Mouse (Mus musculus): ENCODE measurements at regions not wholly inside any gene's neighbourhood (a gene's known extent, or its start where the extent isn't known, plus 50 kb on each side); places are given as distances from the start of the nearest gene placed in this dataset.

DNA sequence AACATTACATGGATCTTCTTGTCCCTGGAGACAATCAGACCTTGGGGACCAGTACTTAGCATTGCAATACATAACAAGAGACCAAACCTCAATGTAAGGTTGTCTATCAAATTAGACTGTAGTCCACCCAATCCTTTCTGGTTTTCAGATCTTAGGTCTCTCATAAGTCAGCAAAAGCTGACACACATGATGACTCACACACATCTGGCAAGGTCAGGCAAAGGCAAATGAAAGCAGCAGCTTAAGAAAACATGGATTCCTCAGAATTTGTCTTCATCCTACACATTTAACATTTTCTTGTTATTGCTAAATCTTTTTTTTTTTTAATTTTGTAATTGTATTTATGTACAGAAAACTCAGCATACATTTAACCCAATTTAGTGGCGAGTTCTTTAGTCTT lies 52.0 kb downstream of the Gm11983 start:
- 66% methylated on average over 1 of the region's 1 CpGs for WGBS
- no peak for DNase-seq
- Histone ChIP-seq H3K4me3 (replicated peaks; ENCODE audit: extremely low read depth, low read depth, low read length) (no peak overlapping the region), H3K4me1 (ENCODE audit: control insufficient read depth, insufficient read depth, low read length) (no peaks in the 10 kb centered on the region)
- TF ChIP-seq POLR2A (IDR thresholded peaks at IDR 0.05; ENCODE audit: borderline replicate concordance, extremely low read depth, low read depth, low read length), result no peak
- TF ChIP-seq CTCF (IDR thresholded peaks at IDR 0.05; ENCODE audit: insufficient read depth, low read length), result no peak

DNA sequence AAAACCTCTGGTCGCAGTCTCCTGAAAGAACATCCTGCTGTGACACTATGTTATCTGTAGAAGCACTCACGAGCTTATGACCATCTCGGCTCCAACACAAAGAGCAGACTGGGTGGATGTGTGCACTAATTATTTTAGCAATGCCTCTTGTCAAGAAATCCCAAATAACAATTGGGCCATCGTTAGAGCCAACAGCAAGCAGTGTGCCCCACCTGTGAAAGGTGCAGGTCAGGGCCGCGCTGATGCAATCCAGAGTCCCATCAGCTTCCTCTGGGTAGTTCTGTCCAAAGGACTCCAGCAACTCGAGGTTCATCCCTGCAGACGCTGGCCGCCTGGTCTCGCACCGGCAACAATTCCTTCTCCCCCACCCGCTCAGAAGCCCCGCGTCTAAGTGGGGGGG lies 54.6 kb downstream of the Gm11983 start:
- no peak for DNase-seq
- Histone ChIP-seq H3K4me3 (replicated peaks; ENCODE audit: extremely low read depth, low read depth, low read length) (no peak overlapping the region), H3K4me1 (ENCODE audit: control insufficient read depth, insufficient read depth, low read length) (no peaks in the 10 kb centered on the region)
- TF ChIP-seq CTCF (IDR thresholded peaks at IDR 0.05; ENCODE audit: insufficient read depth, low read length) (no peak), POLR2A (IDR thresholded peaks at IDR 0.05; ENCODE audit: borderline replicate concordance, extremely low read depth, low read depth, low read length) (no peak)
- 91% methylated on average over 14 of the region's 14 CpGs for whole genome bisulfite sequencing

DNA sequence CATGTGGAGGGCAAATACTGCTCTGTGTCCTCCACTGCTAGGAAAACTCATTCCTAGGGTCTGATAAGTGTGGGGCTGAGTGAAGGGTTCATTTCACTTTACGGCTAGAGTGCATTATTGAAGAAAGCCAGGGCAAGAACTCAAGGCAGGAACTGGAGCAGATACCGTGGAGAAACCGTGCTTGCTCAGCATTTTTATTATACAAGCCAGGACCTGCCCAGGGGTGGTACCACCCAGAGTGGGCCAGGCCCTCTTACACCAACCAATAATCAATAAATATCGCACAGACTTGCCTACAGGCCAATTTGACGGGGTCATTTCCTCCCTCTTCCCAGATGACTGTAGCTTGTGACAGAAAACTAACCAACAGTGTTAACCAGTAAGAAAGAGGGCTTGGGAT lies 57.7 kb downstream of the Gm11983 start:
- Histone ChIP-seq H3K4me3 (replicated peaks; ENCODE audit: extremely low read depth, low read depth, low read length) (no peak overlapping the region), H3K4me1 (ENCODE audit: control insufficient read depth, insufficient read depth, low read length) (no peaks in the 10 kb centered on the region)
- WGBS, result 74% methylated on average over 5 of the region's 5 CpGs
- TF ChIP-seq POLR2A (IDR thresholded peaks at IDR 0.05; ENCODE audit: borderline replicate concordance, extremely low read depth, low read depth, low read length) (no peak), CTCF (IDR thresholded peaks at IDR 0.05; ENCODE audit: insufficient read depth, low read length) (no peak)
- no peak for DNase-seq

DNA sequence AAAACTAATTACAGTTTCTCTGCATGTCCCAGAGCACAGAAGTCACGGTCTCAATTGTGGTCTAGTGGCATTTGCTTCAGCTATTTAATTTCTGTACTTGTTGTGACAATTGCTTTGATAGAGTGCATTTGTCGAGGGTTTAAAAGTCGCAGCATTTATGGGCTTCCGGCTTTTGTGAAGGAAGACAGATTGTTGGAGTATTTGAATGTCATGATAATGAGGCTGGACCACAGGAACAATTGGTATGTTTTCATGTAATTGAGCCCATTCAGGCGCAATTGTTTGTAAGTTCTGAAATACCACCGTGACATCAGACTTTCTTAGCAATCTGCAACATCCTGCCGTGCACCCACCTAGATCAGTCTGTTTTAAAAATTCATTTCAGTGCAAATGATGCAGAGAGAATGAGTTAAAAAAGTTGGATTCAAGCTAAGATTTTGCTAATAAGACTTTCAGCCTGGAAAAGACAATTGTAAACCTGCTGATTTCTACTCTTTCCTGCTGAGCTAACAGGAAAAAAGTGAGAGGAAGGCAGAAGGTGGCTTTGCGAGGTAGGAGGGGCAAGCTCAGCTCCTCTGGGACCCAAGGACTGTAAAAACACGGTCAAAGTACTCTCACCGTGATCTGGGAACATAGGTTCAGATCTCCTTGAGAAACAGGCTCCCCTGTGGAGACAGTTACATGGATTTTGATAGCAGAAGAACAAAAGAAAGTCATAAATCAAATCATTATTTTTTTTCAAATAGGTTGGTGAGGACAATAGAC lies 58.7 kb downstream of the Gm11983 start:
- H3K4me3 ChIP-seq (replicated peaks; ENCODE audit: extremely low read depth, low read depth, low read length), result no peak overlapping the region
- H3K4me1 ChIP-seq (ENCODE audit: control insufficient read depth, insufficient read depth, low read length), result no peaks in the 10 kb centered on the region
- no peak for TF ChIP-seq CTCF (IDR thresholded peaks at IDR 0.05; ENCODE audit: insufficient read depth, low read length)
- TF ChIP-seq POLR2A (IDR thresholded peaks at IDR 0.05; ENCODE audit: borderline replicate concordance, extremely low read depth, low read depth, low read length), result no peak
- DNase-seq, result no peak
- WGBS, result 52% methylated on average over 10 of the region's 10 CpGs

DNA sequence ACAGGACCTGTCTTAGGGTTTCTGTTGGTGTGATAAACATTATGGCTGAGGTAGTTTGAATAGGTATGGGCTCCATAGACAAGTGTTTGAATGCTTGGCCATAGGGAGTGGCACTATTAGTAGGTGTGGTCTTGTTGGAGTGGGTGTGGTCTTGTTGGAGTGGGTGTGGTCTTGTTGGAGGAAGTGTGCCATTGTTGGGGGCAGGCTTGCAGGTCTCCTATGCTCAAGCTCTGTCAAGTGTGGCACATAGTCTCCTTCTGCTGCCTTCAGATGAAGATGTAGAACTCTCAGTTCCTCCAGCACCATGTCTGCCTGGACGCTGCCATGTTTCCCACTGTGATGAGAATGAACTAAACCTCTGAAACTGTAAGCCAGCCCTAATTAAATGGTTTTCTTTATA lies 59.9 kb downstream of the Gm11983 start:
- Histone ChIP-seq H3K4me3 (replicated peaks; ENCODE audit: extremely low read depth, low read depth, low read length) (no peak overlapping the region), H3K4me1 (ENCODE audit: control insufficient read depth, insufficient read depth, low read length) (no peaks in the 10 kb centered on the region)
- TF ChIP-seq POLR2A (IDR thresholded peaks at IDR 0.05; ENCODE audit: borderline replicate concordance, extremely low read depth, low read depth, low read length), result no peak
- TF ChIP-seq CTCF (IDR thresholded peaks at IDR 0.05; ENCODE audit: insufficient read depth, low read length), result no peak
- DNase-seq, result no peak
- 88% methylated on average over 1 of the region's 1 CpGs for WGBS

DNA sequence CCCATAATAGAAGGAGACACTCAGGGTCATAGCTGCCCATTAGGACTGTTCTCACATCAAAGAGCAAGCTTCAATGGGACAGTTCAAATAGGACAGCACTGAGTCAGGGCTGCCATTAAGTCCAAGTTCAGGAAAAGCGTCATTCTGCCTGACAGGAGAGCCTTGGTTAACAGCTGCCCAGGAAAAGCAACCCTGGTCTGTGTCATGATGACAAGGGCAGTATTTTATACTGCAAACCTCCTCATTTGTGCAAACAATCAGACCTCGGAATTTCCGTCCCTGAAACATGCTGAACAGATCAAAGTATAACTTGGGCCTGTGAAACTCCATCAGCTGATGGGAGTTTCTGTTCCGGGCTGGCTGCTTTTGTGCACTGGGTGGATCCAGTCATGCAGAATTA lies 62.8 kb downstream of the Gm11983 start:
- WGBS, result 68% methylated on average over 4 of the region's 4 CpGs
- DNase-seq, result no peak
- no peak overlapping the region for H3K4me3 ChIP-seq (replicated peaks; ENCODE audit: extremely low read depth, low read depth, low read length)
- H3K4me1 ChIP-seq (ENCODE audit: control insufficient read depth, insufficient read depth, low read length), result no peaks in the 10 kb centered on the region
- TF ChIP-seq CTCF (IDR thresholded peaks at IDR 0.05; ENCODE audit: insufficient read depth, low read length) (no peak), POLR2A (IDR thresholded peaks at IDR 0.05; ENCODE audit: borderline replicate concordance, extremely low read depth, low read depth, low read length) (no peak)

DNA sequence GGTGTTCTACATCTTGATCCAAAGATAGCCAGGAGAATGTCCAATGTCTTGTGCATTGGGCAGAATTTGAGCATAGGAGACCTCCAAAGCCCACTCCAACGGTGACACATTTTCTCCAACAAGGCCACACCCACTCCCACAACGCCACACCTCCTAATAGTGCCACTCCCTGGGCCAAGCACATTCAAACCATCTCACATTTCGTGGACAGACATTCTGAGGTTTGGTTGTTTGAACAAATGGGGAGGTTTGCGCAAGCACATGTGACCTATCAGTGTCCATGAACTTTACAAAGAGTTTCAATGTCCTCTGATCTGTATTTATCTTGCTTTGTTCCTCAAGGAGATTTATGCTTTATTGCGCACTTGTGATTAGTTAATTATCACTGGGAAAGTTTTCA lies 63.5 kb downstream of the Gm11983 start:
- Histone ChIP-seq H3K4me1 (ENCODE audit: control insufficient read depth, insufficient read depth, low read length) (no peaks in the 10 kb centered on the region), H3K4me3 (replicated peaks; ENCODE audit: extremely low read depth, low read depth, low read length) (no peak overlapping the region)
- TF ChIP-seq POLR2A (IDR thresholded peaks at IDR 0.05; ENCODE audit: borderline replicate concordance, extremely low read depth, low read depth, low read length) (no peak), CTCF (IDR thresholded peaks at IDR 0.05; ENCODE audit: insufficient read depth, low read length) (no peak)
- no peak for DNase-seq
- WGBS, result 70% methylated on average over 5 of the region's 5 CpGs

DNA sequence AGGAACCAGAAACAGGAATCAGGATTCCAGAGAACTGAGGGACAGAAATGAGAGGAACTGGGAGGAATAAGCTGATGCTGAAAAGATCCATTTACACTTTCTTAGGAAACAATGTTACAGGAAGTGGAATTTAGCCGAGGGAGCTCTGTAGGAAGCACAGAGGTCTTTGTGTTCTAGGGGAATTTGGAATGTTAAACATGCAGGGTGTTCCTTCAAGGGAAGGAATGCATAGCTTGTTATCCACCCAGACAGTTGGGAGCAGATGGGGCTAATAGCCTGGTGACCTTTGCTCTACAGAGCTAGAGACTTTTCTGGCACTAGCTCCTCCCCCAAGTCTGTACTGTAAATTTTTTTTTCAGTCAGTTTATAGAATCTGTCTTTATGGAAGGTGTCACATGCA lies 64.1 kb downstream of the Gm11983 start:
- 6% methylated on average over 1 of the region's 1 CpGs for WGBS
- no peak for DNase-seq
- no peaks in the 10 kb centered on the region for H3K4me1 ChIP-seq (ENCODE audit: control insufficient read depth, insufficient read depth, low read length)
- no peak for TF ChIP-seq CTCF (IDR thresholded peaks at IDR 0.05; ENCODE audit: insufficient read depth, low read length)
- TF ChIP-seq POLR2A (IDR thresholded peaks at IDR 0.05; ENCODE audit: borderline replicate concordance, extremely low read depth, low read depth, low read length), result no peak
- H3K4me3 ChIP-seq (replicated peaks; ENCODE audit: extremely low read depth, low read depth, low read length), result no peak overlapping the region

DNA sequence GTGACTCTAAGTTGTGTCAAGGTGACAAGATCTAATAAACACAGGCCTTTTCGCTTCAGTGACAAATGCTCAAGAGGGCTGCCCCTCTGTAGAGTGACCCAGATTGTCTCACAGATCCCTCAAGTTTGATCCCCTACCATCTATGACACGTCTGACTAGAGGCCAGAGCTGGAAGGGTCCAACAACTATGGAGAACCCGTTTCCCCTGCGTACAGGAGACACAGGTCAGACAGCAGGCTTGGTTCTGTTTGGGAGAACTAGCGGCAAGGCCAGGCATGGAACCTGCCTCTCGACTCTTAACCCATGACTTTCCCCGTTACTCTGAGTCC lies 68.1 kb downstream of the Gm11983 start:
- H3K4me1 ChIP-seq (ENCODE audit: control insufficient read depth, insufficient read depth, low read length), result no peaks in the 10 kb centered on the region
- WGBS, result 75% methylated on average over 7 of the region's 7 CpGs
- no peak for TF ChIP-seq CTCF (IDR thresholded peaks at IDR 0.05; ENCODE audit: insufficient read depth, low read length)
- no peak for TF ChIP-seq POLR2A (IDR thresholded peaks at IDR 0.05; ENCODE audit: borderline replicate concordance, extremely low read depth, low read depth, low read length)
- no peak for DNase-seq
- no peak overlapping the region for H3K4me3 ChIP-seq (replicated peaks; ENCODE audit: extremely low read depth, low read depth, low read length)

DNA sequence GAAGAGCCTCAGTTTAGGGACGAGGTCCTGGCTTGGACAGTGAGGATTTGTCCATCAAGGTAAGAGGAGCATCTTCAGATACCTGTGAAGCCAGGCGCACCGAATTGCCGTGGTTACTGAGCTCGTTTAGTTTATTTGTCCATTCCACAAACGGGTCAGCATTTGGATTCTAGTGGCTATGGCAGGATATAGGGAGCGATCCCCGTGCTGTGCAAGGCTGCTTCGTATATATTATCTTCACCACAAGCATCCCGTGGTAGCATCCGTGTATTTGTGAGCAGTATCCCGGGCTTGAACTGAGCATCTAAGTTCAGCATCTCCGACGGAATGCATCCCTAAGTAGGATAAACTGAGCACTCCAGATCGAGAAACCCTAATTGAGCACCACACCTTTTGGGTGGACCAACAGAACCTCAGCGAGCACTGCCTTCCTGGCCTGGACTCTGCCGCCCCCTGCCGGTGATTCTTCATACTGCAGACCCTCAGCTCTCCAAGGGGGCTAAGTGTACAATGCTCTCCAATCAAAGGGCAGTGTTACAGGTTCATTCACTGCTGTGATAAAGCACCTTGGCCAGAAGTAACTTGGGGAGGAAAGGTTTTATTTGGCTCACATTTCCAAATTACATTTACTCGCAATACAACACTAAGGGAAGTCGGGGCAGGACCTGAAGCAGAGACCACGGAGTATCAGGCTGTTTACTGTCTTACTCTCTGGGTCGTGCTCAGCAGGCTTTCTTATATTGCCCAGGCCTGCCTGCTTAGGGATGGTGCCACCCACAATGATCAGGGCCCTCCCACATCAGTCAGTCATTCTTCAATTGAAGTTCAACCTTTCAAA lies 68.6 kb downstream of the Gm11983 start:
- DNase-seq, result peak; percentile 62
- Histone ChIP-seq H3K4me3 (replicated peaks; ENCODE audit: extremely low read depth, low read depth, low read length) (no peak overlapping the region), H3K4me1 (ENCODE audit: control insufficient read depth, insufficient read depth, low read length) (no peaks in the 10 kb centered on the region)
- TF ChIP-seq POLR2A (IDR thresholded peaks at IDR 0.05; ENCODE audit: borderline replicate concordance, extremely low read depth, low read depth, low read length), result no peak
- peak; percentile 81 for TF ChIP-seq CTCF (IDR thresholded peaks at IDR 0.05; ENCODE audit: insufficient read depth, low read length)
- 47% methylated on average over 22 of the region's 22 CpGs for WGBS

Data from lung, adult 2 months (tissue).